Mouse (Mus musculus): ENCODE data around the gene Palm2. TPM values are rescaled to one million over a fixed set of nuclear protein-coding genes. Genes with fewer than 3 reads are reported as not detected.

Gene Palm2
- polyA plus RNA-seq, 1 experiment from 2014 or later, result 9.7 TPM

DNA sequence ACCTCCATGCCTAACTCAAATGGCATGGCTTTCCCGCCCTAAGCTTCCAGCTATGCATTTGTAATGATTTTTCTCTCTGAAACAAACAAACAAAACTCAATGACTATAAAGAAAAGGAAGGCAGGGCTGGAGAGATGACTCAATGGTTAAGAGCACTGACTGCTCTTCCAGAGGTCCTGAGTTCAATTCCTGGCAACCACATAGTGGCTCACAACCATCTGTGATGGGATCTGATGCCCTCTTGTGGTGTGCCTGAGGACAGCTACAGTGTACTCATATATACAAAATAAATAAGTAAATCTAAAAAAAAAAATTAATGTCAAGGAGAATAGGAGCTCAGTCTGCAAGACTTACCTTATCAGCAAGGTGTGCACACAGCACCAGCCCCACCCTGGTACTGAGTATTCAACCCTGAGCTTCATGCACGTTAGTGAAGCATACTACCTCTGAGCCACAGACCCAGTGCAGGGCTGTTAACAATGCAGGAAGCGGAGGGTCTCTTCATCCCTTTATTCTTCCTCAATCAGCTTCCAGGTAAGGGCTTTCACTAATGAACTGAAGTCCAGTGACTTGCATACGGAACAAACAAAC lies 12.9 kb downstream of the Palm2 start:
- Histone ChIP-seq H3K4me3 (no peak overlapping the region), H3K36me3 (no peaks in the 10 kb centered on the region), H3K4me1 (0 out of 2 replicates have a peak, but pooled peaks cover under 1% of the 10 kb centered on the region), H3K4me2 (replicated peaks) (no peak overlapping the region), H3K9ac (no peak overlapping the region), H3K27ac (no peak overlapping the region), H3K27me3 (no peaks in the 10 kb centered on the region), H3K9me3 (no peaks in the 10 kb centered on the region)
- no peak for ATAC-seq (ENCODE audit: low FRiP score, low read depth)
- WGBS, result 89% methylated on average over 4 of the region's 4 CpGs

DNA sequence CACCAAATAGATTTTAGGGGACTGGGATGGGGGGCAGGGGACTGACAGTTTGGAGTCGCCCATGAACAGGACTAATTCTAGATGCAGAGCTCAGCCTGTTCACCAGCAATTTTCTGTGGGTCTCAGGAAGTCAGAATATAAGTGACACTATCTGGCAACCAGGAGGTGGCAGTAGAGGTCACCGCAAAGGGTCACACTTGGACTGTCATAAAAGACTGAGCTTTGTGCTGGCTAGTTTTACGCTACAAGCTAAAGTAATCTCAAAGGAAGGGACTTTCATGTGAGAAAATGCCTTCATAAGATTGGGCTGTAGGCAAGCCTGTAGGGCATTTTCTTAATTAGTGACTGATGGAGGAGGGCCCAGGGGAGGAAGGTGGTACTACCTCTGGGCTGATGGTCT lies 17.8 kb downstream of the Palm2 start:
- 27% methylated on average over 3 of the region's 3 CpGs for WGBS
- ATAC-seq (ENCODE audit: low FRiP score, low read depth), result 0 out of 2 replicates have a peak, but pooled peaks have one; percentile 51
- Histone ChIP-seq H3K27ac (no peak overlapping the region), H3K27me3 (0 out of 2 replicates have a peak, but pooled peaks cover 4% of the 10 kb centered on the region), H3K4me2 (replicated peaks) (no peak overlapping the region), H3K4me1 (0 out of 2 replicates have a peak, but pooled peaks cover 3% of the 10 kb centered on the region), H3K36me3 (no peaks in the 10 kb centered on the region), H3K4me3 (no peak overlapping the region), H3K9me3 (no peaks in the 10 kb centered on the region), H3K9ac (no peak overlapping the region)

DNA sequence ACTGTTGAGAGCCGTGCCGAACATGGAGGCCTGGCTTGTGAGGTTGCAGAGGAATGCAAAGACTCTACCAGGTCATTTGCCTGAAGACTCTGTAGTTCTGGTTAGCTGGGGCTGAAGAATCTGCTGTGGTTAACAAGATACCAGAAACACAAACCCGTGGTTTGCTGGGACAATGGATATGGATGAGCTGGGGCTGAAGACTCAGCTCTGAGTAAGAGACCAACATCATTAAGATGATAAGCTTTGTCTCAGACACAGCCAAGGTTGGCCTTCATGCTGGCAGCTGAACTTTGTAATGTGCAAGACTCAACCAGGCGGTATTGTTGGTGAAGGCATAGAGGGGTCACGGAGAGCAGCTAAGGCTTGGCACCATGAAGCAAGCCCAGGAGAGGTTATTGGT lies 18.6 kb downstream of the Palm2 start:
- 95% methylated on average over 5 of the region's 5 CpGs for WGBS
- H3K36me3 ChIP-seq, result no peaks in the 10 kb centered on the region
- H3K4me1 ChIP-seq, result 0 out of 2 replicates have a peak, but pooled peaks cover 3% of the 10 kb centered on the region
- H3K9ac ChIP-seq, result no peak overlapping the region
- no peak overlapping the region for H3K4me2 ChIP-seq (replicated peaks)
- 0 out of 2 replicates have a peak, but pooled peaks cover 4% of the 10 kb centered on the region for H3K27me3 ChIP-seq
- no peak overlapping the region for H3K27ac ChIP-seq
- ATAC-seq (ENCODE audit: low FRiP score, low read depth), result no peak
- no peak overlapping the region for H3K4me3 ChIP-seq
- no peaks in the 10 kb centered on the region for H3K9me3 ChIP-seq

DNA sequence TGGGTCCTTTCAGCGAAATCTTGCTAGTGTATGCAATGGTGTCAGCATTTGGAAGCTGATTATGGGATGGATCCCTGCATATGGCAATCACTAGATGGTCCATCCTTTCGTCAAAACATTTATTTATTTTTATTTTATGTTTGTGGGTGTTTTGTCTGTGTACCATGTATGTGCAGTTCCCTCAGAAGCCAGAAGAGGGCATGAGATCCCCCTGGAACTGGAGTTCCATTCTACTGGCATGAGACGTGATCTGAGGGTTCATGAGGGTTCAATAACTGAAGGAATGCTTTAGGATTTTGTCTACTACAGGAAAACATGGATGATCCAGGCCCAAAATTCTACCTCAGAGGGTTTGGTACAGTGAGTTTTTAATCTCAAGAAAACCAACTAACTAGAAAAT lies 28.3 kb downstream of the Palm2 start:
- no peak overlapping the region for H3K27ac ChIP-seq
- no peak overlapping the region for H3K9ac ChIP-seq
- no peak overlapping the region for H3K4me3 ChIP-seq
- ATAC-seq (ENCODE audit: low FRiP score, low read depth), result no peak
- no peaks in the 10 kb centered on the region for H3K9me3 ChIP-seq
- H3K4me1 ChIP-seq, result no peaks in the 10 kb centered on the region
- H3K36me3 ChIP-seq, result no peaks in the 10 kb centered on the region
- WGBS, result 57% methylated on average over 3 of the region's 3 CpGs
- no peak overlapping the region for H3K4me2 ChIP-seq (replicated peaks)
- H3K27me3 ChIP-seq, result no peaks in the 10 kb centered on the region

DNA sequence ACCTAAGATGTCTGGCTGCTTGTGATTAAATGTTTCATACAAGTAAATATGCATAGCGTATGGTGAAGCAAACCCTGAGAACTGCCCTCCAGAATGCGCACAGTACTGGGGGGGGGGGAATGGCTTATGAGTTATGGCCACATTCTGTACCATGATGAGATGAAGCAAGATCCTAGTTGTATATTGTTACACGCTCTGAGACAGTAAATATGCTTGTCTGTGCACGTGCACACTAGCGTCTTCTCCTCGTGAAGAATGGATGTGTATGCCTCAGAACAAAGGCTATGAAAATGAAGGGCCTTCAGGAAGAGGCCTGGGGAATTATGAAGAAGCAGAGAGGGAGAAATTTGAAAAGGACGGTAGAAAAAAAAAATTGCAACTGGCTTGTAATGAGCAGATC lies 48.4 kb downstream of the Palm2 start:
- no peak overlapping the region for H3K4me2 ChIP-seq (replicated peaks)
- no peak overlapping the region for H3K4me3 ChIP-seq
- H3K36me3 ChIP-seq, result no peaks in the 10 kb centered on the region
- peaks cover 26% of the 10 kb centered on the region for H3K4me1 ChIP-seq
- H3K9ac ChIP-seq, result no peak overlapping the region
- H3K27me3 ChIP-seq, result peaks cover 25% of the 10 kb centered on the region
- no peak for ATAC-seq (ENCODE audit: low FRiP score, low read depth)
- no peaks in the 10 kb centered on the region for H3K9me3 ChIP-seq
- H3K27ac ChIP-seq, result no peak overlapping the region
- 51% methylated on average over 7 of the region's 7 CpGs for WGBS

DNA sequence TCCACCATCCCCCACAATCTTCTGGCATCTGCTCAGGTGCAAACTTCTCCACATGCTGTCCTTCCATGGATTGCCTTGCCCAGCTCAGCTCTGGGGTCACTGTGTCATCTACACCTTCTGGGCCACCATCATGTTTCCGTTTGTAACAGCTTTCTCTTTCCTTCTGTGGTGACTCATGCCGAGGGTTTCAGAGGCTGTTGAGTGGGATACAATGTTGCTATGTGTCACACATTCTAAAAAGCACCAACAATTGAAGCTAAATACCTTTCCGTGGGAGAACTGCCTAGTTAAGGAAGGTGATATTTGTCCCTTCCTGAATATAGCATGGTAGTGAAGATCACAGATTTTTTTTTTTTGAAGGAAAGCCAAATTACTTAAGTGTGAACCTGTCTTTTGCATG lies 52.3 kb downstream of the Palm2 start:
- H3K4me2 ChIP-seq (replicated peaks), result no peak overlapping the region
- no peak overlapping the region for H3K27ac ChIP-seq
- WGBS, result 77% methylated on average over 3 of the region's 3 CpGs
- H3K9ac ChIP-seq, result no peak overlapping the region
- ATAC-seq (ENCODE audit: low FRiP score, low read depth), result no peak
- no peak overlapping the region for H3K4me3 ChIP-seq
- H3K4me1 ChIP-seq, result peaks cover 39% of the 10 kb centered on the region
- H3K36me3 ChIP-seq, result no peaks in the 10 kb centered on the region
- peaks cover 12% of the 10 kb centered on the region for H3K27me3 ChIP-seq
- no peaks in the 10 kb centered on the region for H3K9me3 ChIP-seq

DNA sequence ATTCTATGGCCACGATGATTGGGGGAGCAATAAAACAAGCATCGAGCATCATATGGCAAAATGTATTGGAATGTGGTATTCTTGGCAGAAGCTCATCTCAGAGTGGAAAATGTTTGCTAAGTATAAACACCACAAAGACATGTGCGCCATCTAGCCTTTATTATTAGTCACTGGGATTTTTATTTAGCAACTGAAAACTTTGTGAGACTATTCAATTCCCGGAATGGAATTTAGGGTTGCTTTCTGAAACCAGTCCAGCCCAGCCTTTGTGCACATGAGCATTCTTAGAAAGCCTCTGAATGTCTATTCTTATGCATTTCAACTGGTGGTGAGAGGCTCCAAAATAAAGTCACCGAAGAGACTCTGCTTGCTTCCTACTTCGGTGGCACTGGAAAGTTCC lies 55.8 kb downstream of the Palm2 start:
- Histone ChIP-seq H3K27me3 (peaks cover 15% of the 10 kb centered on the region), H3K4me1 (peaks cover 31% of the 10 kb centered on the region), H3K4me3 (no peak overlapping the region), H3K27ac (no peak overlapping the region), H3K36me3 (no peaks in the 10 kb centered on the region), H3K4me2 (replicated peaks) (no peak overlapping the region), H3K9ac (no peak overlapping the region), H3K9me3 (no peaks in the 10 kb centered on the region)
- whole genome bisulfite sequencing, result 52% methylated on average over 6 of the region's 6 CpGs
- ATAC-seq (ENCODE audit: low FRiP score, low read depth), result no peak; the same call in 1 of the 2 replicates

DNA sequence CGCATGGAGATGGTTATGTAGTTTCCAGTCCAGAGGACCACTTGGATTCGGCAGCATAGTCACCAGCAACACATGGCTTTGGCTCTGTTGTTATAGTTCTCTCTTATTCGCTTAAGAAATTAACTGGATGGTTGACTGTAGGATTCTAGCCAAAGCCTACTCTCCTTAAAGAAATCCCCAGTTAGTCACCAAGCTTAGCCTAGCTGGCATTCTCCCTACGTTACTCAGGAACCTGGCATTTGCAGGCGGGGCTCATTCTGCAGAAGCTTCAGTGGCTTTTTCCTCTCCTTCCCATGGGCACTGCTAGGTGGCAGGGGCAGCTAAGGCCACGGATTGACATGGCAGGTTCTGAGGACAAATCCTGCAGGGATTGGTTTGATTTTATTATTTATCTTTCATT lies 70.7 kb downstream of the Palm2 start:
- WGBS, result 77% methylated on average over 6 of the region's 6 CpGs
- Histone ChIP-seq H3K36me3 (no peaks in the 10 kb centered on the region), H3K4me3 (no peak overlapping the region), H3K27me3 (no peaks in the 10 kb centered on the region), H3K27ac (no peak overlapping the region), H3K4me2 (replicated peaks) (no peak overlapping the region), H3K9me3 (0 out of 2 replicates have a peak, but pooled peaks cover 3% of the 10 kb centered on the region), H3K9ac (no peak overlapping the region), H3K4me1 (peaks cover 4% of the 10 kb centered on the region; the same call in 1 of the 2 replicates)
- ATAC-seq (ENCODE audit: low FRiP score, low read depth), result no peak

DNA sequence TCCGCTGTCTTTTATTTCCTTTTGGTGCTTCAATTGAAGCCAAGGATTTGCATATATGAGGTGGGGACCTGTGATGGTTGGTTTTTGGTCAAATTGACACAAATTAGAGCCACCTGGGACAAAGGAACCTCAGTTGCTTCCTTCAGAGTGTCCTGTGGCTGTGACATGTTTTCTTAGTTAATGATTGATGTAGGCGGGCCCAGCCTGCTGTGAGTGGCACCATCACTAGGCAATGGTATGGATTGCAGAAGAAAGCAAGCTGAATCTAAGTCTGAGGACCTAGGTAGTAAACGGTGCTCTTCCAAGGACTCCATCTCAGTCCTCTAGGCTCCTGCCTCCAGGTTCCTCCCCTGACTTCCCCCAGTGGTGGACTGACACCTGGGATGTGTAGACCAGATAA lies 76.5 kb downstream of the Palm2 start:
- Histone ChIP-seq H3K27ac (no peak overlapping the region), H3K9me3 (no peaks in the 10 kb centered on the region), H3K4me3 (no peak overlapping the region), H3K27me3 (no peaks in the 10 kb centered on the region), H3K9ac (no peak overlapping the region), H3K4me1 (0 out of 2 replicates have a peak, but pooled peaks cover 8% of the 10 kb centered on the region), H3K4me2 (replicated peaks) (no peak overlapping the region), H3K36me3 (no peaks in the 10 kb centered on the region)
- 74% methylated on average over 2 of the region's 3 CpGs for WGBS
- ATAC-seq (ENCODE audit: low FRiP score, low read depth), result no peak

DNA sequence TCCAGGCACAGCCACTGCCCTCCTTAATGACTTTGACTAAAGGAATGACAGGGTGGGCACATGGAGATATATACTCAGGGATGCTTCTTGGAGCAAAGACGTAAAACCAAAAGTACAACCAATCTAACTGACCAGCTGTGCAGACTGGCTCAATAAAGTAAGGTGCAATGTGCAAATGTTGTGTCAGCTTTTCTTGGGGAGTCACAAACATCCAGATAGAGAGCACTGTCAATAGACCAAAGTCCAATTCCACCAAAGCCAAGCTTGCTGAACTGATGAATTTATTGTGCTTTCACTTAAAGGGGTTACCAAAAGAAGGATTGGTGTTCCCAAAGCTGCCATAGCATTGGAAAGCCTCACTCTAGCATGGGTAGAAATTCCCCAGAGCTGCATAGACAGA lies 77.7 kb downstream of the Palm2 start:
- no peak overlapping the region for H3K27ac ChIP-seq
- H3K27me3 ChIP-seq, result no peaks in the 10 kb centered on the region
- H3K9ac ChIP-seq, result no peak overlapping the region
- 94% methylated on average over 1 of the region's 1 CpGs for WGBS
- no peak overlapping the region for H3K4me2 ChIP-seq (replicated peaks)
- no peak overlapping the region for H3K4me3 ChIP-seq
- H3K4me1 ChIP-seq, result 0 out of 2 replicates have a peak, but pooled peaks cover 8% of the 10 kb centered on the region
- no peak for ATAC-seq (ENCODE audit: low FRiP score, low read depth)
- no peaks in the 10 kb centered on the region for H3K9me3 ChIP-seq
- H3K36me3 ChIP-seq, result no peaks in the 10 kb centered on the region

DNA sequence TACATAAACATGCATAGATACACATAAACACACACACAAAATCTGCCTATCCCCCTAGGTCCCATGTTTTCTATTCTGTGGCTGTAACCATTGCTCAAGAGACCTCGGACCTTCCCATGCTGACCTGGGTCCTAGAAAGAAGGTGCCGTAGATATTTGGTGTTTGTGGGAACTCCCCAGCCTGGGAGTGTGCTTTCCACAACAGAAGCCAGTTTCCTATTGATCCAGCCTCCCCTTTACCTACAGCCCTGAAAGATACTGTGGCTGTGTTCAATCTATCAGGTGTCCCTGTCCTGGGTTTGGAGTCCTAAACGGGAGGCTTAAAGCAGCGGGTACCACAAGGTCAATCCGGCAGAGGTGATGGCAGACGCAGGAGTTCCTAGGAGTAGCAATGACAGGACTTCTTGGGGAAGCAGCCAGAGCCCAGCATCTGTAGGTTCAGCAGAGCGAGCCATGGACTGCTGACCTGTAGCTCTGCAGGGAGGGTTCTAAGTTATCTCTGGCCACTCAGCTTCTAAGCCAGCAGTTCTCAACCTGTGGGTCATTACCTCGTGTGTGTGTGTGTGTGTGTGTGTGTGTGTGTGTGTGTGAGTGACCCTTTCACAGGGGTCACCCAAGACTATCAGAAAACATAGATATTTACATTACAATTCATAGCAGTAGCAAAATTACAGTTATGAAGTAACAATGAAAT lies 79.3 kb downstream of the Palm2 start:
- 68% methylated on average over 8 of the region's 8 CpGs for WGBS
- no peaks in the 10 kb centered on the region for H3K36me3 ChIP-seq
- no peaks in the 10 kb centered on the region for H3K9me3 ChIP-seq

DNA sequence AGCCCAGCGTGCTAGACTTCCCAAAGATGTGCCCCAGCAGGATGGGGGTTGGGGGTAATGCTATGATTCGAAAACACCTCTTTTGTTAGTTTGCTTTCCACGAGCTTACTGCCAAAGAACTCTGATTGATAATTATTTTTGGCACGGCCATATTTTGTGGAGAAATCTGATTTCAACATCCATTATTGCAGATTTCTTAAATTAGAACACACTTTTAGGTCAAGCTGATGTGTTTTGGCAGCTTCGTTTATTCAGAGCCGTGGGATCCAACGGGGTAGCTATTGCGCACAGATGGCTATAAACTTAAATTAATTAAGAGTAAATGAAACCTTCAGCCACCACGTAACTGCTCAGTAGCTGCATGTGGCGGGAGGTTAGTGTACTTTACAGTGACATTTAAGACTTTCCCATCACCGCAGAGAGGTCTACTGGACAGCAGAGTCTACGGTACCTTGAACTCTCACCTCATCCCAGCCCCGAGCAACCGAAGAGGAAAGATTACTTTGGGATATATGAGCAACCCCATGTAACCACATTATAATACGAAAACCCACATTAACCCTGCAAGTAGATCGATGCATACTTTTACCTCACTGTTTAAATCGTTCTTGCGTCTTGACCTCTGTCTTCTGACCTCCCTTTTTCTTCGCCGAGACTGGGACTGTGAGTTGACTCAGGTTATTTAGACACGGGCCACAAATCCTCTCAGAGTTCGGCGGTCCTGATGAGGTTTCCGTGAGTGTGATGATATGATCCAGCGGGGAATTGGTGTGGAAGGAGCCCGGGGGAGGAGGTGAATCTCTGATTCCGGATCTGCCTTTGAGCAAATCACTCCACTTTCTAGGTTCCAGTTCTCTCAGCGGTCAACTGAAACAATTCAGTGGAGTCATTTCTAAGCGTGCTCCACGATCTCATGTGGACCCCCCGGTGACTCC lies 80.2 kb downstream of the Palm2 start:
- Histone ChIP-seq H3K36me3 (no peaks in the 10 kb centered on the region), H3K4me2 (replicated peaks) (no peak overlapping the region), H3K27ac (no peak overlapping the region), H3K9me3 (no peaks in the 10 kb centered on the region), H3K27me3 (no peaks in the 10 kb centered on the region), H3K4me3 (no peak overlapping the region), H3K4me1 (0 out of 2 replicates have a peak, but pooled peaks cover 8% of the 10 kb centered on the region), H3K9ac (no peak overlapping the region)
- whole genome bisulfite sequencing, result 64% methylated on average over 31 of the region's 31 CpGs
- ATAC-seq (ENCODE audit: low FRiP score, low read depth), result no peak

More for the DNA sequence above, 79.3 kb downstream of the Palm2 start:
- H3K4me3 ChIP-seq, result no peak overlapping the region
- H3K9ac ChIP-seq, result no peak overlapping the region
- no peak overlapping the region for H3K4me2 ChIP-seq (replicated peaks)
- no peaks in the 10 kb centered on the region for H3K27me3 ChIP-seq
- H3K4me1 ChIP-seq, result 0 out of 2 replicates have a peak, but pooled peaks cover 8% of the 10 kb centered on the region
- ATAC-seq (ENCODE audit: low FRiP score, low read depth), result no peak
- H3K27ac ChIP-seq, result no peak overlapping the region

Data from limb, embryonic 13.5 days (tissue).